Mouse (Mus musculus) heart, embryonic 14.5 days (tissue): ENCODE results near the gene Abca4. TPM values are rescaled to one million over a fixed set of nuclear protein-coding genes. Genes with fewer than 3 reads are reported as not detected.

Experiments used
- ATAC-seq: fragments of 200-750 bp; cut with Nextera tagmentation; 2 replicates; pipeline ENCODE4 v1.8.0; 2017; ENCODE audit warnings: low read depth, moderate TSS enrichment; ENCODE audit not compliant: insufficient number of reproducible peaks, insufficient read depth, low FRiP score
- H3K27ac ChIP-seq, 2 experiments: fragments of 200-500 bp in 1 of 2; fragments of 300-500 bp in 1 of 2; sonication (generic) in 1 of 2; replicated peaks in 1 of 2; 2 replicates each; pipeline ENCODE4 v1.5.1; 2012 to 2014; ENCODE audit warnings: low read depth in 2 of 2, low read length in 2 of 2, control low read depth in 1 of 2, mild to moderate bottlenecking in 1 of 2, mixed read lengths in 1 of 2; ENCODE audit not compliant: control insufficient read depth in 1 of 2, insufficient read depth in 1 of 2
- H3K27me3 ChIP-seq: fragments of 300-500 bp; sonication (generic); 2 replicates; pipeline ENCODE4 v1.6.1; 2014; ENCODE audit warnings: mild to moderate bottlenecking, low read length, control low read depth; ENCODE audit not compliant: control insufficient read depth, insufficient read depth
- H3K36me3 ChIP-seq: fragments of 300-500 bp; sonication (generic); 2 replicates; pipeline ENCODE4 v1.6.1; 2014; ENCODE audit warnings: mild to moderate bottlenecking, control low read depth, low read length, mixed read lengths; ENCODE audit not compliant: control insufficient read depth, insufficient read depth
- H3K4me1 ChIP-seq, 2 experiments: fragments of 200-500 bp in 1 of 2; fragments of 300-500 bp in 1 of 2; sonication (generic) in 1 of 2; 2 replicates each; pipeline ENCODE4 v1.6.1; 2012 to 2014; ENCODE audit warnings: low read length in 2 of 2, control low read depth in 1 of 2, mixed read lengths in 1 of 2; ENCODE audit not compliant: control insufficient read depth in 2 of 2, insufficient read depth in 2 of 2
- H3K4me2 ChIP-seq: fragments of 300-500 bp; sonication (generic); 2 replicates; pipeline ENCODE4 v1.6.1; 2014; ENCODE audit warnings: mild to moderate bottlenecking, low read length
- H3K4me3 ChIP-seq, 2 experiments: fragments of 200-500 bp in 1 of 2; fragments of 300-500 bp in 1 of 2; sonication (generic) in 1 of 2; 2 replicates each; pipeline ENCODE4 v1.5.1; 2012 to 2014; ENCODE audit warnings: low read length in 2 of 2, mild to moderate bottlenecking in 2 of 2, control low read depth in 1 of 2, low read depth in 1 of 2, moderate library complexity in 1 of 2; ENCODE audit not compliant: control insufficient read depth in 1 of 2, insufficient read depth in 1 of 2
- H3K9ac ChIP-seq: fragments of 300-500 bp; sonication (generic); 2 replicates; pipeline ENCODE4 v1.6.1; 2014; ENCODE audit warnings: mild to moderate bottlenecking, low read length
- H3K9me3 ChIP-seq: fragments of 300-500 bp; sonication (generic); 2 replicates; pipeline ENCODE4 v1.6.1; 2016; ENCODE audit warnings: low read length, control low read depth; ENCODE audit not compliant: control insufficient read depth
- WGBS: fragments of 180-500 bp; shearing (Covaris S2); extraction: QIAGEN DNeasy Blood & Tissue Kit; methylation state at CpG from one replicate; pipeline ENCODE4 v1.1.7; 2014; 5-methylcytosine and 5-hydroxymethylcytosine counted together
- polyA plus RNA-seq: library from polyadenylated mRNA; unstranded; fragments of >200 nt; fragmentation: Nextera tagmentation; extraction: Ambion mirVana; gene quantifications from 2 replicates; pipeline ENCODE4 v1.2.1, GENCODE M21; 2014

The Abca4 gene
- polyA plus RNA-seq, 1 experiment from 2014 or later, result 3.9 TPM

- H3K4me2 ChIP-seq, result no peak overlapping the region
Observed at GRCm38 (mm10) chr3:122206279-122207070, 162.2 kb downstream of the Abca4 start.

GRCm38 (mm10) chr3:122207766-122208165, 163.5 kb downstream of the Abca4 start:
- Histone ChIP-seq H3K4me1 (0 out of 4 replicates have a peak, but pooled peaks cover 0 to 2% of the 10 kb centered on the region in 2 experiments), H3K27ac (no peak overlapping the region), H3K9me3 (no peaks in the 10 kb centered on the region), H3K4me2 (no peak overlapping the region), H3K4me3 (no peak overlapping the region), H3K36me3 (no peaks in the 10 kb centered on the region), H3K27me3 (no peaks in the 10 kb centered on the region), H3K9ac (no peak overlapping the region)
- WGBS, result 86% methylated on average over 6 of the region's 6 CpGs
- ATAC-seq, result no peak

More at GRCm38 (mm10) chr3:122206279-122207070, 162.2 kb downstream of the Abca4 start:
- no peak for ATAC-seq
- Histone ChIP-seq H3K9ac (no peak overlapping the region), H3K27ac (no peak overlapping the region), H3K4me1 (0 out of 4 replicates have a peak, but pooled peaks cover 0 to 2% of the 10 kb centered on the region in 2 experiments), H3K9me3 (no peaks in the 10 kb centered on the region), H3K4me3 (no peak overlapping the region), H3K27me3 (no peaks in the 10 kb centered on the region), H3K36me3 (no peaks in the 10 kb centered on the region)
- WGBS, result 70% methylated on average over 8 of the region's 8 CpGs

GRCm38 (mm10) chr3:122208296-122209225, 164.3 kb downstream of the Abca4 start:
- 63% methylated on average over 15 of the region's 15 CpGs for WGBS

GRCm38 (mm10) chr3:122209511-122209910, 165.3 kb downstream of the Abca4 start:
- WGBS, result 89% methylated on average over 11 of the region's 11 CpGs

More at GRCm38 (mm10) chr3:122208296-122209225, 164.3 kb downstream of the Abca4 start:
- no peak overlapping the region; the same call in 1 of the 2 replicates for H3K4me2 ChIP-seq
- no peak overlapping the region for H3K27ac ChIP-seq
- H3K9me3 ChIP-seq, result no peaks in the 10 kb centered on the region
- no peak overlapping the region for H3K9ac ChIP-seq
- H3K4me3 ChIP-seq, result no peak overlapping the region
- 0 out of 4 replicates have a peak, but pooled peaks cover 0 to 2% of the 10 kb centered on the region in 2 experiments for H3K4me1 ChIP-seq
- no peaks in the 10 kb centered on the region for H3K36me3 ChIP-seq
- ATAC-seq, result no peak
- no peaks in the 10 kb centered on the region for H3K27me3 ChIP-seq

GRCm38 (mm10) chr3:122210434-122210833, 166.2 kb downstream of the Abca4 start:
- Histone ChIP-seq H3K27ac (no peak overlapping the region), H3K27me3 (no peaks in the 10 kb centered on the region), H3K4me3 (no peak overlapping the region), H3K4me2 (no peak overlapping the region), H3K4me1 (0 out of 4 replicates have a peak, but pooled peaks cover 0 to 2% of the 10 kb centered on the region in 2 experiments), H3K9me3 (no peaks in the 10 kb centered on the region), H3K36me3 (no peaks in the 10 kb centered on the region), H3K9ac (no peak overlapping the region)
- no peak for ATAC-seq
- WGBS, result 82% methylated on average over 5 of the region's 5 CpGs

More at GRCm38 (mm10) chr3:122209511-122209910, 165.3 kb downstream of the Abca4 start:
- no peak overlapping the region for H3K9ac ChIP-seq
- no peaks in the 10 kb centered on the region for H3K36me3 ChIP-seq
- H3K4me2 ChIP-seq, result no peak overlapping the region
- H3K27ac ChIP-seq, result no peak overlapping the region
- H3K4me1 ChIP-seq, result 0 out of 4 replicates have a peak, but pooled peaks cover 0 to 2% of the 10 kb centered on the region in 2 experiments
- H3K4me3 ChIP-seq, result no peak overlapping the region
- no peak for ATAC-seq
- no peaks in the 10 kb centered on the region for H3K27me3 ChIP-seq
- no peaks in the 10 kb centered on the region for H3K9me3 ChIP-seq

- 89% methylated on average over 7 of the region's 7 CpGs for WGBS
- ATAC-seq, result no peak
- Histone ChIP-seq H3K27ac (no peak overlapping the region), H3K27me3 (no peaks in the 10 kb centered on the region), H3K4me3 (no peak overlapping the region), H3K4me2 (no peak overlapping the region), H3K9ac (no peak overlapping the region), H3K9me3 (no peaks in the 10 kb centered on the region), H3K4me1 (0 out of 4 replicates have a peak, but pooled peaks cover 0 to 2% of the 10 kb centered on the region in 2 experiments), H3K36me3 (no peaks in the 10 kb centered on the region)
Observed at GRCm38 (mm10) chr3:122210846-122211245, 166.6 kb downstream of the Abca4 start.

GRCm38 (mm10) chr3:122211446-122212125, 167.3 kb downstream of the Abca4 start:
- Histone ChIP-seq H3K4me1 (0 out of 4 replicates have a peak, but pooled peaks cover 0 to 2% of the 10 kb centered on the region in 2 experiments), H3K4me2 (no peak overlapping the region), H3K36me3 (no peaks in the 10 kb centered on the region), H3K27ac (no peak overlapping the region), H3K9ac (no peak overlapping the region), H3K27me3 (no peaks in the 10 kb centered on the region), H3K4me3 (no peak overlapping the region), H3K9me3 (no peaks in the 10 kb centered on the region)
- ATAC-seq, result no peak
- WGBS, result 66% methylated on average over 13 of the region's 13 CpGs
